Mouse (Mus musculus): ENCODE measurements at regions not wholly inside any gene's neighbourhood (a gene's known extent, or its start where the extent isn't known, plus 50 kb on each side); places are given as distances from the start of the nearest gene placed in this dataset.

- TF ChIP-seq CTCF (IDR thresholded peaks at IDR 0.05; ENCODE audit: low read depth, low read length) (no peak), POLR2A (IDR thresholded peaks at IDR 0.05; ENCODE audit: insufficient read depth, low read length) (no peak), EP300 (IDR thresholded peaks at IDR 0.05; ENCODE audit: insufficient read depth, low read depth, low read length) (no peak)
Observed at GRCm38 (mm10) chr2:18473361-18473771, 80.7 kb upstream of the Dnajc1 start.
